Mouse (Mus musculus) embryonic fibroblast, embryonic 13.5 days (primary cell): Measurements from ENCODE around the gene C330021F23Rik.

Experiments
- CTCF ChIP-seq: IDR thresholded peaks from 2 replicates; pipeline ENCODE4 v1.5.1; 2011; ENCODE audit warnings: mild to moderate bottlenecking, control low read depth, low read length, moderate library complexity, borderline replicate concordance; ENCODE audit not compliant: insufficient read depth
- POLR2A ChIP-seq: IDR thresholded peaks from 2 replicates; pipeline ENCODE4 v1.6.1; 2011; ENCODE audit warnings: low read depth, mild to moderate bottlenecking, control low read depth, low read length, moderate library complexity

DNA sequence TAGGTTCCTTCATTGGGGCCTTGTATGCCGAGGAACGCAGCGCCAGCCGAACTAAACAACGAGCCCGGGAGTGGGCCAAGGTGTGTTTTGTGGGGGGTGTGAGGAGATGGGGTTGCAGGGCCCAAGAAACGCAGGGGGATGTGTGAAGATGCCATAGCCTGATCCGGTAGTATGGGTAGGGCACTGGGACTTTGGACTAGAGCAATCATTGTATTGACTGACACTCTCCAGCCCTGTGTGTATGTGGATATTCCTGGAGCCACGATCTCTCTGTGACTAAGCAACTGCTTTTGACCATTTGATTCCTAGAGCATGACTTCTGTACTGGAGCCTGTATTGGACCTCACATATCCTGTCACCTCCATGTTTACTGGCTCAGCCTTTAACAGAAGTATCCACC, 30.9 kb upstream of the C330021F23Rik start:
- TF ChIP-seq CTCF, result no peak
- no peak for TF ChIP-seq POLR2A
